Mouse (Mus musculus): Measurements from ENCODE around the gene Rasl12. TPM values are rescaled to one million over a fixed set of nuclear protein-coding genes. Genes with fewer than 3 reads are reported as not detected.
A peak's percentile ranks its signal among the peaks of the same experiment; 100 is the strongest.

Gene Rasl12
- polyA plus RNA-seq, 1 experiment from 2014 or later, result 2.0 TPM

DNA sequence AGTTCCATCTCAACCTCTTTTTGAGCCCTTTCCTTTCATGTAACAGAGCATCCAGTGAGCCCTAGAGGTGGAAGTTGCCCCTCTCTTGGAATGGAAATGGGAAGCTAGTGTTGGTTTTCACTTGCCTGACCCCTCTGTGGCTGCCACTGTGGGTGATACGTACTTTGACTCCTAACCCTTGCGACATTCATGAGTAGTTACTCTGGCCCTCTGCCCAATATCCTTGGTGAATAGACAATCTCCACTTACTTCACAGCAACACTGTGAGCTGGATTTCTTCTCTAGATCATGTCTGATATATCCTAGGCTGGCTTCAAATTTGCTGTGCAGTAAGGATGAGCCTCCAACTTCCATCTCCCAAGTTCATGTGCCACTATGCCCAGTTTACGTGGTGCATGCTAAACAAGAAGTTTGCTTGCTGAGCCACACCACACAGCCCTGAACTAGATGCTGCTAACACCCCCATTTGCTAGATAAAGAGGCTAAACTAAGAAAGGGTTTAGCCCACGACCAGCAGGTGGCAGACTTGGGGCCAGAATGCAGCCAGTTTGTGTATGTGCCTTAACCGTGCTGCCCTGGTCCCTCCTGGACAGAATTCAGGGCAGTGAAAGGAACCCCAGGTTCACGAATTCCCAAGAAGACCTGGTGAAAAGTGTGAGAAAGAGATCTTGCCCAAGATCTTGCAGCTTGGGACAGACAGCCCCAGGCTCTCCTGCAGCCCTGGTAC is 5.5 kb upstream of the Rasl12 start:
- peak; percentile 64 for DNase-seq (ENCODE audit: low spot score)

DNA sequence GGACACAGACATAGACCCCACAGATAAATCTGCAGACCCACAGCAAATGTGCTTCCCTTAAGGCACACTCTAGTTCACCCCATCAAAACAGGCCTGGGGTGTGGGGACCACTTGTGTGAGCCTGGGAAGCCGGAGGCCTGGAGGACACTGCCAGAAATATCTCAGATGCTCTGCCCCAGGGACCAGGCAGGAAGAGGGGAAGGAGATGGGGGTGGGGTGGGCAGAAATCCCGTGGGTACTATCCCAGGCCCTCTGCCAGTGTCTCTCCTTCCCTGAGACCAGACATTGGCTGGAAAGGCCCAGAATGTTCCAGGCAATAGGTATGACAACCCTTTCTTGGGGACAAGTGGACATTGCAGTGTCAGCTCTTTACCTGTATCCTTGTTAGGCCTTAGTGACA is 4.7 kb upstream of the Rasl12 start:
- no peak for DNase-seq (ENCODE audit: low spot score)

DNA sequence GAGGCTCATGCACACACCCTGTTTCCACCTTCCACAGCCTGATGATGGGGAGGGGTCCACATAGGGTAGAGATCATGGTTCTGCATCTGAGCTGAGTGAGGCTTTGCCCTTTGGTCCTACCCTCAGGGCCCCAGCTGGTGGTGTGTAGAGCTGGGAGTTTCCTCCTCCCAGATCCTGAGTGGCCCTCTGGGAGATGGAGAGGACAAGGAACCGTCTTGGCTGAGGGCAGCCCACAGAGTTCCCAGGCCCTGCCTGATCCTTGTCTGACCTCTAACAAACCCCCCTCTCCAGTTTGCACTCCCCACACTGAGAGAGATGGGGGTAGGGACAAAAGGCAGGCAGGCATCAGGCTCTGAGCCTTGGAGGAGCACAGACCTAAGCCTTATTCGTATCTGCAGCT is 3.9 kb upstream of the Rasl12 start:
- DNase-seq (ENCODE audit: low spot score), result no peak

DNA sequence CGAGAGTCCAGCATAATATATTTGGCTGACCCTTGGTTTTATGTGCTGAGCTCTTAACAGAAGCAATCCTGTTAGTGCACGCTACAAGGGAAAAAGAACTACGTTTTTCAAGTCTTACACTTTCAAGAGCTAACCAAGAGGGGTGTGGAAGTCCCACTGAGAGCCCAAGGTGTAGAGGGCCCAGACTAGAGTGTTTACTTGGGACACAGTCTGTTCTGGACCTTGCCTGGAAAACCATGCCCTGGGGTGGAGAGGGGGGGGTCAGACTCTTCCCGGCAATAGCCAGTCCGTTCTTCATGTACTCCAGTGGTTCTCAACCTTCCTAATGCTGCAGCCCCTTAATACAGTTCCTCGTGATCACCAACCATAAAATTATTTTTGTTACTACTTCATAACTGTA is 1.6 kb downstream of the Rasl12 start:
- no peak for DNase-seq (ENCODE audit: low spot score)

DNA sequence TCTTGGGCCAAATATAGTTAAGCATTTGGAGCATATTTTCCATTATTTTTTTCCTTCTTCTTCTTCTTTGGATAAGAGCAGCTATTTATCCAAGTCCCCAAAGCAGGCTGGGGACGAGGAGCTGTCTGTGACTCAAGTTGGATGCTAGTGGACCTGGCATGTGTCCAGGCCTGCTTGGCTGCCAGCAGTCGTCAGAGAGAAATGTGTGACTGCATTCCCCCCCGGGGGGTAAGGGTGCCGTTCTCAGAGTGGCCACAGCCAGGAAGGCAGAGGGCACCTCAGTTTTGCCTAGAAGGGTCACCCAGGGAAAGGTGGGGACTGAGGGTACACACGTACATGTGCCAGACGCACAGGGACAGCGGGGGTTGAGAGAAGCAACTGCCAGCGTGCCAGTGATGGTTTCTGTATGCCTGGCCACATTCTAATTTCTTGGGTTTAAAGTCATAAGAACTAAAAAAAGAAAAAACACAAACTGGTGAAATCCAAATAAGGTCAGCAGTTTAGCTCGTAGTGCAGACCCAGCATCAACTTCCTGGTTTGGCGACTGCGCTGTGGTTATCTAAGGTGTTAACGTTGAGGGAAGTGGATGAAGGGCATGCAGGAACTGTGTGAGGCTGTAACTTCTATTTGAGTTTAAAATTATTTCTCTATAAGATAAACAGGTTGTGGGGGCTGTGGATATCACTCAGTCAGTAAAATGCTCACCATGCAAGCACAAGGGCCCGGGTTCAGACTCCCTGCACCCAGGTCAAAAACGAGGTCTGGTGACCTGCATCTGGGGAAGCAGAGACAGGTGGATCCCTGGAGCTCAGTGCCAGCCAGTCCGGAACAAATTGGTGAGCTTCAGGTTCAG is 6.3 kb downstream of the Rasl12 start:
- DNase-seq (ENCODE audit: low spot score), result no peak

DNA sequence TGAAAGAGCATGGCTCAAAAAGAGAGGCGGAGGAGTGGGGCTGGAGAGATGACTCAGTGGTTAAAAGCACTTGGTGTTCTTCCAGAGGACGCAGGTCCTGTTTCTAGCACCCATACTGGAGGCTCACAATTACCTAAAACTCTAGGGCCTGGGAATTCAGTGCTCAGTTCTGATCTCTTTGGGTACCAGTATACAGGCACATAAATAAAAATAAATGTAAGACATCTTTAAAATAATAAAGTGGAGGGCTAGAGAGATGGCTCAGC is 6.8 kb downstream of the Rasl12 start:
- DNase-seq (ENCODE audit: low spot score), result no peak

DNA sequence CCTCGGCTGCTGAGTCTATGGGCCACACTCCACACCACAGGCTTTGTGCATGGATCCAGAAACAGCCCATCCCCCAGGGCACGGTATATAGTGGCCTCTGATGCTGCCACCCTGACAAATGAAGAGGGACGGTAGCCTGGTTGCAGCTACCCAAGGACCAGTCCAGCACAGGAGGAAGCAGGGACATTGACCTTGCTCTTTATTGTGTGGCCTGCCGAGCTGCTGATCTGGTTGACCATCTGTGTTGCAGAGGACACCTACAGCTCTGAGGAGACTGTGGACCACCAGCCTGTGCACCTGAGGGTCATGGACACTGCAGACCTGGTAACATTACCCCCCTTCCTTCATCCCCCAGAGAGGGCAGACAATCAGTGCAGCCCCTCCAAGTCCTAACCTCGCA is 9.0 kb downstream of the Rasl12 start:
- no peak for DNase-seq (ENCODE audit: low spot score)

DNA sequence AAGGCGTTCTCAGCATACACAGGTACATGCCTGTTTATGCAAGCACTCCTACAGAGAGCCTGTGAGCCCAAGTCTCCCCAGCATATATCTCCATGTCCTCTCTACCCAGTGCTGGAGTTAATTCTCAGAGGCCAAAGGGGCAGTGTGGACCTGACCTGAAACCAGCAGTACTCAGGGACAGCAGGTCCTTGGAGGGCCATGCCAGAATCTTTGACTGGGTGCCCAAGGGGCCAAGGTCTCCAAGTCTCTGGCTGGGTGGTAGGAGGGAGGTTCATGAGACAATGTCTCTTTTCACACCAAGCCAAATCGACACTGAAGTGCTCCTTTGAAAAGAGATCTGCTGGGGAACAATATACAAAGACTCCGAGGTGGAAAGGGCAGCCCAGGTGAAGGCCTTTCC is 9.6 kb downstream of the Rasl12 start:
- DNase-seq (ENCODE audit: low spot score), result no peak

DNA sequence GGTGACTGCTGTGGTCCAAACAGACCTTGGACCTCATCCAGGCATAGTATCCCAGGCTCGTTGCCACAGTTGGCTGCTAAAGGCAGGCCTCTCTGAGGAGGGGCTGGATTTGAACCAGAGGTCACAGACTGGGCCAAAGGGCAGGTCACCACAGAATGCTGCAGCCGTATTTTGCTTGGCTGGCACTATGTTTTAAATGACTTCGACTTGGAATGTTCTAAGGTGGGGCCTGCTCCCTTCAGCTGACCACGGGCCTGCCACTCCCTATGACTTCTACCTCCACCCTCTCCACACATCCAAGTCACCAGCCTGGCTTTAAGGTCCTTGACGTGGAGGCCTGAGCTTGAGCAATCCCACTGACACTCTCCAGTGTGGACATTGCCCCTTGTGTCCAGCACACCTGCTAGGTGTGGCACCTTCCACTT is 10.6 kb downstream of the Rasl12 start:
- no peak for DNase-seq (ENCODE audit: low spot score)

DNA sequence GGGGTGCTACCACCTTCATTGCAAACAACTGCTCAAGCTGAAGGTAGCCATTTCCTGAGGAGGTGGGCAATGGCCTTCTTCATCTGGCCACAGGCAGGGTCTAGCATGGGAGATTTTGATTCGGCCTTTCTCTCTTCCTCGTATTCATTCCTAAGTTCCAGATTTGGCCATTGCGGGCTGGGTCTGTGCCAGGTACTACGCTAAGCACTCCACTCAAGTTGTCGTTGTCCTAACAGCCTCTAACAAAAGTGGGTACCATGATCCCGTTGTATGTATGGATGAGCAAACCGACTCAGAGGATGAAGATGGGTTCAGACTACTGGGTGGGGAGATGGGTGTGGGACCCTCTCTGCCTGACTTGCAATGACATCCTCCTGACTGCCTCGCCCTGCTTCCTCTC is 12.1 kb downstream of the Rasl12 start:
- DNase-seq (ENCODE audit: low spot score), result no peak

DNA sequence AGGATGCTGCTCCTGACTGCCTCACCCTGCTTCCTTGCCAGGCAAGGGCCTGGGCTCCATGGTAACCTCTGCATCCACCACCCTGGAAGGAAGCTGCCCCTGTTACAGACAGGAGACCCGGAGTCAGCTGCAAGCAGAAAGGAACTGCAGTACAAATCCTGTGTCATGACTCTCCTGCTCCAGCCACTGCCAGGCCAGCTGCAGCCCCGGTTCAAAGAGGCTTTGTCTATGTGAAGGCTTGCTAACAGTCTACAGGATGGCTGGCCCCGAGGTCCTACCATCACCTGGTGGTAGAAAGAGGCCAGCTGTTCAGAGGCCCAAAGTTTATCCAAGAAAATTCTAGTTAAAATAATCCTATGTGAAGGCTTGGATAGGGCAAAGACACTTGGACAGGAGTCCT is 13.0 kb downstream of the Rasl12 start:
- no peak for DNase-seq (ENCODE audit: low spot score)

DNA sequence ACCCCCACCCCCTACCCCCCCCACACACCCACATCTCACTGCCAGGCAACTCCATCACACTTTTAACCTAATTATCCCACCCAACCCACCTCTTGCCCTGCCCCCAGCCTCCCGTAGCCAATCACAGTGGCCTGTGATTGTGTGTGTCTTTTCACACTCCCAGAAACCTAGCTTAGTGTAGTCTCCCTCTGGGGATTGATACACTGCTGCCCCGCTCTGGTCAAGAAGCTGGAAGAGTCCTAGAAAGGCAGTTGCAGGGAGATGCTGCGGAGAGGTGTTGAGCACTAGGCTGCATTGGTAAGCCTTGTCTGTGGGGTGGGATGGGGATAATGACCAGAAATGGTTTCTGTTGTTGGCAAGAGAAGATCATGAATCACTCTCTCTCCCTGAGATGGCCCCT is 19.4 kb downstream of the Rasl12 start:
- no peak for DNase-seq (ENCODE audit: low spot score)

DNA sequence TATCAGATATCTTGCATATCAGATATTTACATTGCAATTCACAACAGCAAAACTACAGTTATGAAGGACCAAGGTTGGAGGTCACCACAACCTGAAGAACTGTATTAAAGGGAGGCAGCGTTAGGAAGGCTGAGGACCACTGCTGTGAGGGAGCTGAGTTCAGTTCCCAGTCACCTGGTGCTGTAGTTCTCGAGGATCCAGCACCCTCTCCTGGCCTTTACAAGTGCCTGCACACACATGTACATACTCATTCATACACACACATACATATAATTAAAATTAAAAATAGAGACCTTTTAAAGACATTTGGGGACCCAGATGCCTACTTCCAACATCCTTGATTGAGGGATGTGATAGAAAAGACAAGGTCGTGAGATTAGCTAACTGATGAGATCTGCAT is 21.3 kb downstream of the Rasl12 start:
- DNase-seq (ENCODE audit: low spot score), result no peak

DNA sequence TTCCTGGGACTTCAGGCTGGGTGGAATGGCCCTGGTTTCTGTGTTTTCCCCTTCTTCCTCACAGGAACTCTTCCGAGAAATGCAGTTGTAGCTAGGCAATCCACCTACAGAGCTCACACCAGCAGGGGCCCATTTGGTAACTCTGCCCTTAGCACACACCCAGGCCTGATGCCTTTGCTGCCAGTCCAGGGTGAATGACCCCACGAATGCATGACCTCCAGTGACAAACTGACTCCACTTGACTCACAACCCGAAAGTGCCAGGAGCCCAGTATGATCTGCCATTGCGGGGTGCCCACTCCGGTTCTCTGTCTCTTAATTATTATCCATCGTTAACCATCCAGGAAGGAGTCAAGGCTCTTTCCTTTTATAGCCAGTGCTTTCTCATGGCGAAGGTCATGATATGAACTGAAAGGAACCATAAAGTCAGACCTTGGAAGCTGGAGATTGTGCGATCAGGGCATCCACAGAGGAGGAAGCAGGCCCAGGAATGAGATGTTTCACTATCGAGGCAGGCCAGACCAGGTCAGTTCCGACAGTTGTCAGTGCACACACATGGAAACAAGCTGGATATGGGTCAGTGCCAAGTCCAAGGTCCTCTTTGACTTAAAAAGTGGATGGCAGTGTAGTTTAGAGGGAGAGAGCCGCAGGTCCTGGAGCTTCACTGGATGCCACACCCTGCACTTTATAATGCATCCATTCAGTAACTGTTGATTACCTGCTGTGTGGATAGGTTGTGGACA is 24.6 kb downstream of the Rasl12 start, which contains the start of gene Slc51b:
TSS of gene Slc51b (minus strand) at position 196 of the 742 bp plus-strand sequence.
- no peak for DNase-seq (ENCODE audit: low spot score)

DNA sequence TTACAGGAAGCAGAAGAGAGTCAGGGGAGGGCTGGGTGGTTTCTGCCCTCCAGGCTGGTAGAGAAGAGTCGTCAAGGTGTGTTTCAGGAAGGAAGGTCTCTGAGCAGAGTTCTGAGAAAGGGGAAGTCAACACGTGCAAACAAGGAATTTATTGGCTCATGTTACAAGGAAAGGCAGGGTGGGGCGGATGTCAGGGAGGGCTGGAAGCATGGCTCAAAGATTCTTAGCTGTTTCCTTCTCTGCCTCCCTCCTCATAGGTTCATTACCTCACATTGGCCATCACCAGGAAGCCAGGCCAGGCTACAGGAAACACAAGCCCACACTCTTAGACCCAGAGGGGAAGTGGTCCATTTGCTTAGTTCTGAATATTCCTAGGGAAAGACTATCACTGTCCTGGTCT is 26.1 kb downstream of the Rasl12 start:
- DNase-seq (ENCODE audit: low spot score), result no peak

DNA sequence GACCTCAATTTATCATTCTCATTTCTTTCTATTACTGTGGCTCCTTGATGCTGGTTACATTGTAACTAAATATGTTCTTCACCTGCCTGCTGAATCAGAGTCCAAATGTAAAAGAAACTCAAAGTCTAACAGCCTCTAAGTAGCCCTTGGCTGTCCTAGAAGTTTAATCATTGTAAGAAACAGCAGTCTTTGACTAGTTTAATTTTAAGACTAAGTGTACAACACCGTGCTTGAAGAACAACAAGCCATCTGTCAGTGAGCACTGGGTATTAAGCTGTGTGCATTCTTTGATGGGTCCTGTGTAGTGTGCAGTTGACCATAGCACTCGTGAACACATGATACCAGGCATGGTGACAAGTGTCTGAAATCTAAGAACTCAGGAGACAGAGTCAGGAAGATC is 29.2 kb downstream of the Rasl12 start:
- no peak for DNase-seq (ENCODE audit: low spot score)

DNA sequence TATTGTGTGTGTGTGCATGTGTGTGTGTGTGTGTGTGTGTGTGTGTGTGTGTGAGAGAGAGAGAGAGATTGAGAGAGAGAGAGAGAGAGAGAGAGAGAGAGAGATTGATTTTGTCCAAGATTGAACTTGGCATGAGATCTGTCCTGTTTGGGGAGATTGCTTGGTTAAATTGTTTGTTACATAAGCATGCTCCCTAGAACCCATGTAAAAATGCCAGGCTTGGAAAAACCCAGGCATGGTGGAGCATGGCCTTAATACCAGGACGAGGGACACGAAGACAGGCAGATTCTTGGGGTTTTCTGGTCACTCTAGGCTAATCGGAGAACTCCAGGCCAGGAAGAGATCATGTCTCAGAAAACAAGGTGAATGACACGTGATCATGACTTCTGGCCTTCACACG is 29.7 kb downstream of the Rasl12 start:
- no peak for DNase-seq (ENCODE audit: low spot score)

DNA sequence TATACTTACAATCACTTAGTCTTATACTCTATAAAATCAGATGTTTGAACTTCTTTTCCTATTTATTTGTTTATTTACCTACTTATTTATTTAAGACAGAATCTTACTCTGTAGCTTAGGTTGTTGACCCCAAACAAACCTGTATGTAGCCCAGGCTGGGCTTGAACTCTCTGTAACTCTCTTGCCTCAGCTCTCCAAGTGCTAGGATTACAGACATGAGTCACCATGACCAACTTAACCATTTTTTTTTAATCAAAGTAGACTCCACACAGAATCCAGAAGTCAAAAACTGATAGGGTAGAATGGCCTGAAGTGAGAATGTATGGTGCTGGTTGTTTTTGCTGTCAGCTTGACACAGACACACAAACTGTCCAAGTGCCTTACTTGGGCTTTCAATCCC is 32.1 kb downstream of the Rasl12 start:
- no peak for DNase-seq (ENCODE audit: low spot score)

DNA sequence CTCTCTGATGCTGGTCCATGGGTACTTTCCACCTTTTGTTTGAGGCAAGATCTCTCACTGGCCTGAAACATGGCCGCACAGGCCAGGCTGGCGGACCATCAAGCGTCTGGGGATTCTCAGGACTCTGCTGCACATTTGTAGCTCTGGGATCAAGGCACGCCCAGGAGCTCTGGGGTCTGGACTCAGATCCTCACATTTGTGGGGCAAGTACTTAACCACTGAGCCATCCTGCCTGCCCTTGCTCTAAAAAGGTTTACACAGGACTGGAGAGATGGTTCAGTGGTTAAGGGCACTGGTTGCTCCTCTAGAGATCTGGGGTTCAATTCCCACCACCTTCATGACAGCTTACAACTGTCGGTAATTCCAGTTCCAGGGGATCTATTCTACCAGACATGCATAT is 32.6 kb downstream of the Rasl12 start:
- no peak for DNase-seq (ENCODE audit: low spot score)

DNA sequence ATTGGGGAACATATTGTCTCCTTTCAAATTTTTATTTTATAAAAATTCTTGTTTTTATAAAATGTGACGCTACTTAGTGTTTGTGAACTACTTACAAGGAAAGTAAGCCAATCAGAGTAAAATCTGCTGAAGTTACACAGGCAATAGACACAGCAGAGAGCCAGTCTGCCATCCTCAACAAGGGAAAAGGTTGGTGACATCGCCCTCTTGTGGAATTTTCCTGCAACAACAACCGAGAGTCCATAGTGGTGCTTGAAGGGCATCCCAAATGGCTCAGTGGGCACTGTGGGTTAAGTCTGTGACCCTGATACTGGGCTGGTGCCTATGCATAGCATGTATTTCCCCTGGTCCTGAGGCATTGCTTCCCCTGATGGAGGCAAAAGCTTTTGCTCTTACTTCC is 33.9 kb downstream of the Rasl12 start:
- peak; percentile 83 for DNase-seq (ENCODE audit: low spot score)

DNA sequence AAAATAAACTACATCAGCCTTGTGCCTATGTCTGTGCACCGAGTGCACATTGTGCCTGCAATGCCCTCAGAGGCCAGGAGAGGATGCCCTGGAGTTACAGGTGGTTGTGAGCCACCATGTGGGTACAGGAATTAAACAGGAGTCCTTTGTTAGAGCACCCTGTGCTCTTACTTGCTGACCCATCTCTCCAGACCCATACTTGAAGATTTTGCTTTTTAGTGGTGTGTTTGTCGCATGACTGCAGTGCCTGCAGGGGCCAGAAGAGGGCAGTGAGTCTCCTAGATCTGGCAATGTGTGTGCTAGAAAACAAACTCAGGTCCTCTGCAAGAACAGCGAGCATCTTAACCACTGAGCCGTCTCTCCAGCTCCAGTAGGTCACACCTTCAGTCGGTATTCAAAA is 35.8 kb downstream of the Rasl12 start:
- DNase-seq (ENCODE audit: low spot score), result peak; percentile 63

DNA sequence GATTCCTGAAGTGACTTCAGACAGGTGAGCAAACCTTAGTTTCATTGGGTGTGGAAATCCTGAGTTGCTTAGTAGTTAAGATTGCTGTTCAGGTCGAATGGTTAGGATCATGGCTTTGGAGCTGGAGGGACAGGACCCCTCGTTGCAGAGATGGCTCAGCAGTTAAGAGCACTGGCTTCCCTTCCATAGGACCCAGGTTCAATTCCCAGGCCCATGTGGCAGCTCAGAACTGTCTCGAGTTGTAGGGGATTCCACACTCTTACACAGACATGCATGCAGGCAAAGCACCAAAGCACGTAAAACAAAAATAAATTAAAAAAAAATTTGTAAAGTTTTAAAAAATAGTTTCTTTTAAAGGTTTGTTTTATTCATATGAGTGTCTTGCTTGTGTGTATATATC is 36.9 kb downstream of the Rasl12 start:
- DNase-seq (ENCODE audit: low spot score), result no peak
